Mouse (Mus musculus): ENCODE results near the gene Gm3486.
"Not testable (repeated sequence)": the region's sequence is repeated elsewhere in the genome, so short reads cannot be mapped to it uniquely, and the experiment has no call there.

The Gm3486 gene

DNA sequence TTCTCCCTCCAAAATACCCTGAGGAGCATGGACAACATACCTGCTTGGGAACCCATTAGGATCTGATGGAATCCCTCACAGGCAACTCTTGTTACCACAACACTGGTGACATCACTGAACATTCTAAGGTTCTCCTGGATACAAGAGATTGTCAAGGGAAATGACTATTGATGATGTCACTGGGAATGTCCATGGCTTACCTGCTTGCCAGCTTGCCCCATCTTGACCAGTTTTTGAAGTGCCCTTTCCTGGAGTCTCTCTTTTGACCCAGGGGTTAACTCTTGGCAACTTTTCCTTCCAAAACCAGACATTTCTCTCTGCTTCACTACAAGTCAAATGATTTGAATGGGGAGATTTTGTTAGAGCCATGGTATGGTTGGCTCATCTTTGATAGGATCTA lies at the start of gene Gm3486:
Gm3486 (minus strand) TSS at position 101 of the 400 bp plus-strand sequence.
- DNase-seq: not testable (repeated sequence)

DNA sequence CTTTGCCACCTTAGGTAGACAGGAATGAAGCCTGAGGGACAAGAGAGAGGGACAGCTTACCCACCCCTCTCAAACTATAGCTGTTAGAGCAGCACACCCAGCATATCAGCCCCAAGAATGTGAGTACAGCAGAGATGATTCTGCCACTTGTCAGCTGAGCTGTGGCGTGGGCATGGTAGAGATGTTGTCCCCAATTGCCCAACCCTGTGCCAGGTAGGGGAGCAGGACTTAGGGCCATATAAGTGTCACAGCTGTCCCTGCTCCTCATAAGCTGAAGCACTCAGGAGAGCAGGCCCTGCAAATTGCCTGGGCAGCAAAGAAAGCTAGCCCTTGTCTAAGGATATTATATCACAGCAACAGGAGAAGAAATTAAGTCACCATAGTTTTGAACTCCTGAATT lies 35.4 kb upstream of the Gm3486 start:
- DNase-seq: not testable (repeated sequence)

DNA sequence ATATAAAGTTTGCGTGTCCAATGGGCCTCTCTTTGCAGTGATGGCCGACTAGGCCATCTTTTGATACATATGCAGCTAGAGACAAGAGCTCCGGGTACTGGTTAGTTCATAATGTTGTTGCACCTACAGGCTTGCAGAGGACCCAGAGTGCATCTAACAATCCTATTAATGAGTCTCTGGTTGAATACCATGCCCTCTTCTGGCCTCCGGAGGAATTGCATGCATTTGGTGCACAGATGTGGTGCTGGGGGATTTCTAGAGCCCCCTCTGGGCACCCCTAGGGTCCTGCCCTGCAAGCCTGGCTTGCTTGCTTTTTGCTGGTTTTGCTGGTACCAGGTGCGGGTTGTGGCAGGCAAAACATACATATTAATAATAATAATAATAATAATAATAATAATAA lies 31.4 kb upstream of the Gm3486 start:
- DNase-seq: not testable (repeated sequence)

DNA sequence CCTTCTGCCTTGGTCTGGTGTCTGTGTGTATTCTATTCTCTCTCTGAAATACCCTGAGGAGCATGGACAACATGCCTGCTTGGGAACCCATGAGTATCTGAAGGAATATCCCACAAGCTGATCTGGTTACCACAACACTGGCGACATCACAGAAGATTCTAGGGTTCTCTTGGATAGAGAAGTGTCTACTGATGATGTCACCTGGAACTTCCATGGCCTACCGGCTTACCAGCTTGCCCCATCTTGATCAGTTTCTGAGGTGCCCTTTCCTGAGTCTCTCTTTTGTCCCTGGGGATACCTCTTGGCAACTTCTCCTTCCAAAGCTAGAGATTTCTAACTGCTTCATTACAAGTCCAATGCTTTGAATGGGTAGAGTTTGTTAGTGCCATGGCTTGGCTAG lies 35.9 kb downstream of the Gm3486 start, which contains the start of gene Gm7954:
Gm7954 (minus strand) TSS at position 101 of the 400 bp plus-strand sequence.
- not testable (repeated sequence) for DNase-seq
